Mouse (Mus musculus) midbrain, embryonic 13.5 days (tissue): ENCODE measurements around the gene Gtf2h5. TPM values are rescaled to one million over a fixed set of nuclear protein-coding genes. Genes with fewer than 3 reads are reported as not detected.
A peak's percentile ranks its signal among the peaks of the same experiment; 100 is the strongest.

Experiments
- ATAC-seq: fragments of 200-750 bp; cut with Nextera tagmentation; 2 replicates; pipeline ENCODE4 v1.8.0; 2017; ENCODE audit warnings: mild to moderate bottlenecking, moderate TSS enrichment, moderate library complexity
- H3K27ac ChIP-seq: fragments of 300-500 bp; sonication (generic); 2 replicates; pipeline ENCODE4 v1.5.1; 2015; ENCODE audit warnings: inconsistent platforms, mild to moderate bottlenecking, moderate library complexity
- H3K27me3 ChIP-seq: fragments of 300-500 bp; sonication (generic); 2 replicates; pipeline ENCODE4 v1.6.1; 2015; ENCODE audit warnings: mild to moderate bottlenecking, inconsistent platforms
- H3K36me3 ChIP-seq: fragments of 300-500 bp; sonication (generic); 2 replicates; pipeline ENCODE4 v1.6.1; 2015; ENCODE audit warnings: mild to moderate bottlenecking, inconsistent platforms
- H3K4me1 ChIP-seq: fragments of 300-500 bp; sonication (generic); replicated peaks from 2 replicates; pipeline ENCODE4 v1.6.1; 2015; ENCODE audit warnings: inconsistent platforms
- H3K4me2 ChIP-seq: fragments of 300-500 bp; sonication (generic); replicated peaks from 2 replicates; pipeline ENCODE4 v1.6.1; 2015; ENCODE audit warnings: moderate library complexity, mild to moderate bottlenecking, inconsistent platforms
- H3K4me3 ChIP-seq: fragments of 300-500 bp; sonication (generic); replicated peaks from 2 replicates; pipeline ENCODE4 v1.5.1; 2015; ENCODE audit warnings: mild to moderate bottlenecking, inconsistent platforms
- H3K9ac ChIP-seq: fragments of 300-500 bp; sonication (generic); replicated peaks from 2 replicates; pipeline ENCODE4 v1.6.1; 2015; ENCODE audit warnings: mild to moderate bottlenecking, inconsistent platforms
- H3K9me3 ChIP-seq: fragments of 300-500 bp; sonication (generic); 2 replicates; pipeline ENCODE4 v1.6.1; 2016; ENCODE audit warnings: mild to moderate bottlenecking, inconsistent platforms
- WGBS: fragments of 180-500 bp; shearing (Covaris S2); methylation state at CpG from one replicate; pipeline ENCODE4 v1.1.7; 2015; 5-methylcytosine and 5-hydroxymethylcytosine counted together
- polyA plus RNA-seq: library from polyadenylated mRNA; unstranded; fragments of >200 nt; fragmentation: Nextera tagmentation; extraction: Ambion mirVana; gene quantifications from 2 replicates; pipeline ENCODE4 v1.2.1, GENCODE M21; 2015

Gtf2h5 gene
- polyA plus RNA-seq, 1 experiment from 2014 or later: 202 TPM

GRCm38 (mm10) chr17:6073405-6073804 lies 6.2 kb upstream of the Gtf2h5 start:
- no peak overlapping the region for H3K4me2 ChIP-seq
- 93% methylated on average over 7 of the region's 7 CpGs for WGBS
- no peak overlapping the region for H3K9ac ChIP-seq
- H3K27ac ChIP-seq: no peak overlapping the region
- no peaks in the 10 kb centered on the region for H3K9me3 ChIP-seq
- no peak overlapping the region for H3K4me3 ChIP-seq
- peaks cover 55% of the 10 kb centered on the region for H3K36me3 ChIP-seq
- peaks cover 5% of the 10 kb centered on the region for H3K4me1 ChIP-seq
- no peaks in the 10 kb centered on the region for H3K27me3 ChIP-seq
- ATAC-seq: no peak

GRCm38 (mm10) chr17:6083323-6083890 lies 3.8 kb downstream of the Gtf2h5 start:
- Histone ChIP-seq H3K4me1 (peaks cover 29% of the 10 kb centered on the region), H3K4me2 (no peak overlapping the region), H3K27ac (no peak overlapping the region), H3K36me3 (peaks cover 41% of the 10 kb centered on the region), H3K27me3 (no peaks in the 10 kb centered on the region), H3K9ac (no peak overlapping the region), H3K4me3 (no peak overlapping the region), H3K9me3 (no peaks in the 10 kb centered on the region)
- no peak for ATAC-seq
- WGBS: 87% methylated on average over 5 of the region's 5 CpGs

DNA sequence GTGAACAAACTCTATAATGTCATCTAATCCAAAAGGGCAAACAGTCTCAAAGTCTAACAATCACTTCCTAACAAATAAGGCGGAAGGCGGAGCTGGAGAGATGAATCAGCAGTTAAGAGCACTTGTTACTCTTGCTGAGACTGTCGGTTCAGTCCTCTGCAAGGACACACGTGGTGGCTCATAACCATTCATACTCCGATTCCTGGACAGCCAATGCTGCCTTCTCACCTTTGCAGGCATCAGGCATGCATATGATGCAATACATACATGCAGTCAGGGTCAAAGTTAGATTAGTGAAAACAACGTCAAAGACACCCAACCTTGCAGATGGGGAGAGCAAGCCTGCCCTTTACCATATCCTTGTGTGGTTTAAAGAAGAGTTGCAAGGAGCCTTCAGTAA lies 12.0 kb downstream of the Gtf2h5 start:
- Histone ChIP-seq H3K4me1 (no peaks in the 10 kb centered on the region), H3K9me3 (no peaks in the 10 kb centered on the region), H3K27ac (no peak overlapping the region), H3K27me3 (no peaks in the 10 kb centered on the region), H3K9ac (no peak overlapping the region), H3K4me2 (no peak overlapping the region), H3K36me3 (peaks cover 28% of the 10 kb centered on the region), H3K4me3 (no peak overlapping the region)
- no peak for ATAC-seq
- WGBS: 90% methylated on average over 6 of the region's 6 CpGs

DNA sequence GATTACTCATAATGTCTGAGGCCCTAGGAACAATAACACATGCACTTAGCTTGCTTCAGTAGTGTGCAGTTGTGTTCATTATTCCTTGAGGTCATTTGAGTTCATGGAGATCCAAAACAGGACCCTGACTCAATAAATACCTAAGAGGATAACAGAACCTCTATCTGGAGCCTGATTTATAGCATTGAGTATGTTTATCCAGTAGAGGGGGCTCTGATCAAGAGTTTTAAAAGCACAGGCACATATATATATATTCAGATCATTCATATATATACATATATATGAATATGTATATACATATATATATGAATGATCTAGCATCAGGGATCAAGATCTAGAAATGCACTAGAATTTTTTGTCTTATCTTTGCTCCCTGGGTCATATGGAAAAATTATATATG lies 16.0 kb downstream of the Gtf2h5 start:
- Histone ChIP-seq H3K36me3 (0 out of 2 replicates have a peak, but pooled peaks cover 6% of the 10 kb centered on the region), H3K9me3 (no peaks in the 10 kb centered on the region), H3K27me3 (no peaks in the 10 kb centered on the region), H3K4me3 (no peak overlapping the region), H3K4me1 (no peaks in the 10 kb centered on the region), H3K4me2 (no peak overlapping the region), H3K27ac (no peak overlapping the region), H3K9ac (no peak overlapping the region)
- ATAC-seq: no peak

- WGBS: 33% methylated on average over 4 of the region's 4 CpGs
- Histone ChIP-seq H3K9ac (no peak overlapping the region), H3K4me3 (no peak overlapping the region), H3K9me3 (no peaks in the 10 kb centered on the region), H3K36me3 (no peaks in the 10 kb centered on the region), H3K27ac (no peak overlapping the region), H3K4me1 (no peaks in the 10 kb centered on the region), H3K4me2 (no peak overlapping the region), H3K27me3 (no peaks in the 10 kb centered on the region)
- no peak for ATAC-seq
Observed at GRCm38 (mm10) chr17:6097884-6098283, 18.3 kb downstream of the Gtf2h5 start.

- no peaks in the 10 kb centered on the region for H3K36me3 ChIP-seq
- no peak overlapping the region for H3K4me3 ChIP-seq
- WGBS: 87% methylated on average over 3 of the region's 3 CpGs
- no peaks in the 10 kb centered on the region for H3K9me3 ChIP-seq
- H3K4me2 ChIP-seq: no peak overlapping the region
- ATAC-seq: no peak
- no peaks in the 10 kb centered on the region; the same call in 1 of the 2 replicates for H3K27me3 ChIP-seq
- peaks cover 6% of the 10 kb centered on the region; the same call in 1 of the 2 replicates for H3K4me1 ChIP-seq
- no peak overlapping the region for H3K27ac ChIP-seq
- H3K9ac ChIP-seq: no peak overlapping the region
Observed at GRCm38 (mm10) chr17:6102287-6102686, 22.7 kb downstream of the Gtf2h5 start.

DNA sequence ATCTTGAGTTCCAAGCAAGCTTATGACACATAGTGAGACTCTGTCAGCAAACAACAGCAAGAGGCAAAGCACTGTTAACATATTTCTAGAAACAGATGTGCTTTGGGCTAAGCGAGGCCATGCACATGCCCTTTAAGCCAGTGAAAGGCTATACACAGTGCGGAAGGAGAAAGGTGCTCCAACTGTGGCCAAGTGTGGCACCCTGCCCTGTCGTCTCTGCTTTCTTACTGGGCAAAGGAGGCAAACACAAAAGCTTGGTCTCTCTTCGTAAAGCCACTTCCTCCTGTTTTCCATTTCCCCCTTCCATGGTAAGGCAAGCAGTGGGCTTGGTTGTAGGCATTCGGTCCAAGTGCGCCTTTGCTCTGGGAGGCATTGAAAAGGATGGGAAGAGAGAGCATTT lies 24.0 kb downstream of the Gtf2h5 start:
- Histone ChIP-seq H3K27ac (no peak overlapping the region), H3K9me3 (no peaks in the 10 kb centered on the region), H3K36me3 (no peaks in the 10 kb centered on the region), H3K27me3 (no peaks in the 10 kb centered on the region; the same call in 1 of the 2 replicates), H3K4me3 (no peak overlapping the region), H3K4me1 (peaks cover 14% of the 10 kb centered on the region), H3K4me2 (no peak overlapping the region), H3K9ac (no peak overlapping the region)
- WGBS: 81% methylated on average over 6 of the region's 6 CpGs
- no peak for ATAC-seq

DNA sequence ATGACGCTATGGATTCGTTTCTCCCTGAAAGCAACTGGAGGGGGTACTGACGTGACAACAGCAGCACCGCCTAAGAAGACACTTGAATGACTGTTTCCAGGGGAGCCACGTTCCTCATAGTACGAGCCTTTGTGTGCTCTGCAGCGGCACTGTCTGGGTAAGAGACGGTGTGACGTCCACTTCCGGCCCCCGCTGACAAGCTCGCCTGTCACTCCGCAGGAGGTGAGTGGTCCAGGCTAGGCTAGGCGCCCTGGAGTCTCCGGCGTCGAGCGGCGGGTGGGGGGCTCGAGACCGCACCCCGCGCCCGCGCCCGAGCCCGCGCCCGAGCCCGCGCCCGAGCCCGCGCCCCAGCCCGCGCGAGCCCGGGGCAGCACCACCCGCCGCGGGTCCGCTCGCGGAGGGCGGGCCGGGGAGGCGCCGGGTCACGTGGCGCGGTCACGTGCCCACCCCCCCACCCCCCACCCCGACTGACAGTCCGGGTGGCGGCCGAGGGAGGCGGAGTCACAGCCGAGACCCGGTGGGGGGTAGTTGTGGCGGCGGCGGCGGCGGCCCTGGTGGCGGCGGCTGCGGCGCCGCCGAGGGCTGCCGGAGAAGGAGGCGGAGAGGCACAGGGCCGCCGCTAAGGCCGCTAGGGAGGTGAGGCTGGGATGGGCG lies 26.9 kb downstream of the Gtf2h5 start, which contains the start of gene Tulp4:
TSS of gene Tulp4 (plus strand) at position 77 of the 654 bp plus-strand sequence.
- peak; percentile 99 for ATAC-seq
- under 1% methylated on average over 53 of the region's 76 CpGs for WGBS
- Histone ChIP-seq H3K36me3 (peaks cover 9% of the 10 kb centered on the region; the same call in 1 of the 2 replicates), H3K27me3 (no peaks in the 10 kb centered on the region; the same call in 1 of the 2 replicates), H3K9me3 (no peaks in the 10 kb centered on the region), H3K4me1 (peaks cover 34% of the 10 kb centered on the region), H3K27ac (peak within 1 kb of the TSS; percentile 99), H3K9ac (peak within 1 kb of the TSS; percentile 98), H3K4me2 (peak within 1 kb of the TSS; percentile 91), H3K4me3 (peak within 1 kb of the TSS; percentile 94)

- no peaks in the 10 kb centered on the region; the same call in 1 of the 2 replicates for H3K27me3 ChIP-seq
- H3K9me3 ChIP-seq: no peaks in the 10 kb centered on the region
- peak overlapping the region; percentile 98 for H3K9ac ChIP-seq
- H3K36me3 ChIP-seq: peaks cover 10% of the 10 kb centered on the region; the same call in 1 of the 2 replicates
- H3K4me3 ChIP-seq: peak overlapping the region; percentile 94
- H3K4me1 ChIP-seq: peaks cover 34% of the 10 kb centered on the region
- WGBS: 0% methylated on average over 45 of the region's 50 CpGs
- peak overlapping the region; percentile 91 for H3K4me2 ChIP-seq
- ATAC-seq: peak; percentile 16
- H3K27ac ChIP-seq: peak overlapping the region; percentile 99
Observed at GRCm38 (mm10) chr17:6107015-6107601, 27.5 kb downstream of the Gtf2h5 start.

DNA sequence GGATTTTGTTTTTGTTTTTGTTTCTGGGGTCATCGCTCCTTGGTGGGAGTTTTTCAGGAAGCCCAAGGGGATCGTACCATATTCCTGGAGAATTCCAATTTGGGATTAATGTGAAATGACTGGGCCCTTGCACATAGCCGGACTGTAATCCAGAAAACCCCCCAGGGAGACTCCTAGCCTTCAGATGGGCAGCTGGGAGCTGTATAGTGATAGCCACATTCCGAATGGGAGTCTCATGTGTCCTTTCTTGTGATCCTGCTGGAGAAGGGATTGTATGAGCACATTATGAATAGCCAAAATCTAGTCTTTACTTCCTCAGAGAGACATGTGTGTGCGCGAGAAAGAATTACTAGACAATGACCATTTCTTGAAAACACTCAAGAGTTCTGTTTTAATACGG lies 28.6 kb downstream of the Gtf2h5 start:
- H3K4me3 ChIP-seq: peak overlapping the region; percentile 94
- H3K36me3 ChIP-seq: peaks cover 14% of the 10 kb centered on the region; the same call in 1 of the 2 replicates
- peaks cover 34% of the 10 kb centered on the region for H3K4me1 ChIP-seq
- 42% methylated on average over 7 of the region's 7 CpGs for WGBS
- no peaks in the 10 kb centered on the region for H3K9me3 ChIP-seq
- H3K27me3 ChIP-seq: no peaks in the 10 kb centered on the region; the same call in 1 of the 2 replicates
- H3K27ac ChIP-seq: peak overlapping the region; percentile 99; the same call in 1 of the 2 replicates
- peak overlapping the region; percentile 98 for H3K9ac ChIP-seq
- peak overlapping the region; percentile 91 for H3K4me2 ChIP-seq
- no peak for ATAC-seq

GRCm38 (mm10) chr17:6110956-6111355 lies 31.4 kb downstream of the Gtf2h5 start:
- WGBS: 83% methylated on average over 3 of the region's 3 CpGs
- Histone ChIP-seq H3K27ac (no peak overlapping the region), H3K4me3 (no peak overlapping the region), H3K4me1 (peaks cover 29% of the 10 kb centered on the region), H3K4me2 (no peak overlapping the region), H3K36me3 (peaks cover 26% of the 10 kb centered on the region), H3K9me3 (no peaks in the 10 kb centered on the region), H3K27me3 (no peaks in the 10 kb centered on the region), H3K9ac (no peak overlapping the region)
- ATAC-seq: no peak

- 89% methylated on average over 6 of the region's 6 CpGs for WGBS
- Histone ChIP-seq H3K4me2 (no peak overlapping the region), H3K27me3 (no peaks in the 10 kb centered on the region), H3K9me3 (no peaks in the 10 kb centered on the region), H3K4me1 (peaks cover 29% of the 10 kb centered on the region), H3K27ac (no peak overlapping the region), H3K36me3 (peaks cover 28% of the 10 kb centered on the region), H3K9ac (no peak overlapping the region), H3K4me3 (no peak overlapping the region)
- no peak for ATAC-seq
Observed at GRCm38 (mm10) chr17:6113653-6114052, 34.1 kb downstream of the Gtf2h5 start.
